Mouse (Mus musculus): ENCODE results near the gene Chchd5. TPM values are rescaled to one million over a fixed set of nuclear protein-coding genes. Genes with fewer than 3 reads are reported as not detected.

The Chchd5 gene
- polyA plus RNA-seq, 1 experiment from 2014 or later: 24.6 TPM

DNA sequence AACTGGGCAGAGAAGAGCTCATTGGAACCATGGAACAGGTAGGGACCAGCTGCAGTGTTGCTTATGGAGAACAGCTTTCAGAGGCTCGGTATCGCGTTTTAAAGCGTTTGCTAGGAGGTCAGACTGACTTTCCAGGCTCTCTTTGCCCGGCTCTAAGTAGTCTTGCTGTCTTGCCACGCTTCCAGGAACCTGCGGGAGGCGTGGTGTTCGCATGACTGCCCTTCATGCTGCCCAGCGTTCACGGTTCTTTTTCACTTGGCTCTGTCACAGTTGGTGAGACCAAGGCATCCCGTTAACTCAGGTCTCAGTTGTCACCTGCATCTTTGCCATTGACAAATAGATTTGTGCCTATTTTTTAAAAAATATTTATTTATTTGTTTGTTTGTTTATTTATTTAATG is 11.4 kb upstream of the Chchd5 start:
- no peak for ATAC-seq (ENCODE audit: low FRiP score)
- Histone ChIP-seq H3K9ac (no peak overlapping the region), H3K27me3 (no peaks in the 10 kb centered on the region), H3K36me3 (peaks cover 83% of the 10 kb centered on the region), H3K4me1 (no peaks in the 10 kb centered on the region), H3K4me2 (replicated peaks) (no peak overlapping the region), H3K4me3 (no peak overlapping the region), H3K27ac (no peak overlapping the region), H3K9me3 (replicated peaks) (no peaks in the 10 kb centered on the region)
- 96% methylated on average over 12 of the region's 12 CpGs for WGBS

DNA sequence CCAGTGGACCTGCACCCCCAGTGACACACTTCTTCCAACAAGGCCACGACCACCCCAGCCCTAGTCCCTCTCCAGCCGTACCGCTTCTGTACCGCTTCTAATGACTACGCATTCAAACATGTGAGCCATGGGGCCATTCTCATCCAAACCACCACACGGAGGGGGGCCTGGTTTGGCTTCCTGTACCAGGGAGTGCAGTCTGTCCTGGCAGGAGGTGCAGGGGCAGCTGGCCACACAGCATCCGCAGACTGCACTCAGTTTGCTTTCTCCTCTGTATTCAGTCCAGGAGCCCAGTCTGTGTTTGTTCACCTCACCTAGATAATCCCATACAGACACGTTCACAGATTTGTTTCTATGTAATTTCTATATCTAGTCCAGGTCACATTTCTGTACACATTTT is 7.5 kb upstream of the Chchd5 start:
- Histone ChIP-seq H3K9me3 (replicated peaks) (no peaks in the 10 kb centered on the region), H3K27me3 (no peaks in the 10 kb centered on the region), H3K4me3 (no peak overlapping the region), H3K9ac (no peak overlapping the region), H3K4me1 (no peaks in the 10 kb centered on the region), H3K27ac (no peak overlapping the region), H3K36me3 (peaks cover 84% of the 10 kb centered on the region), H3K4me2 (replicated peaks) (no peak overlapping the region)
- no peak for ATAC-seq (ENCODE audit: low FRiP score)
- WGBS: 94% methylated on average over 8 of the region's 8 CpGs

DNA sequence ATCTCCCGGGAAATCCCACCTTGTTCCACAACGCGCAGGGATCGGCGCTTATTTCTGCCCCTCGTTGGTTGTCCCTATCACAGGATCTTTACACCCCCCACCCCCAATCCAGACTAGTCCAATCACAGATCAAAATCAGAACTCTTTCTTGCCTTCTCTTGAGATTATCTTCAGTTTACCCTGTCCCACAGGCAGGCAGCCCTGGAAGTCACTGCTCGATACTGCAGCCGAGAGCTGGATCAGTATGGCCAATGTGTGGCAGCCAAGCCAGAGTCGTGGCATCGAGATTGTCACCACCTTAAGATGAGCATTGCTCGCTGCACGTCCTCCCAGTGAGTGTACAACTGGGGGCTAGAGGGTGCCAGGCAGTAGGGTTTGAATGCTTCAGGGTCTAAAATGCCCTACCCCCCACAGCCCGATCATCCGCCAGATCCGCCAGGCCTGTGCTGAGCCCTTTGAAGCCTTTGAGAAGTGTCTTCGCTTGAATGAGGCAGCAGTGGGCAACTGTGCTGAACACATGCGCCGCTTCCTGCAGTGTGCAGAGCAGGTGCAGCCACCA is 566 bp downstream of the Chchd5 start:
- H3K27me3 ChIP-seq: no peaks in the 10 kb centered on the region
- H3K9ac ChIP-seq: peak overlapping the region; percentile 70
- H3K4me3 ChIP-seq: peak overlapping the region; percentile 61
- H3K9me3 ChIP-seq (replicated peaks): peaks cover 10% of the 10 kb centered on the region
- H3K4me1 ChIP-seq: peaks cover 14% of the 10 kb centered on the region
- 40% methylated on average over 18 of the region's 18 CpGs for WGBS
- H3K4me2 ChIP-seq (replicated peaks): peak overlapping the region; percentile 76
- peaks cover 48% of the 10 kb centered on the region for H3K36me3 ChIP-seq
- ATAC-seq (ENCODE audit: low FRiP score): peak; percentile 61
- H3K27ac ChIP-seq: peak overlapping the region; percentile 92

DNA sequence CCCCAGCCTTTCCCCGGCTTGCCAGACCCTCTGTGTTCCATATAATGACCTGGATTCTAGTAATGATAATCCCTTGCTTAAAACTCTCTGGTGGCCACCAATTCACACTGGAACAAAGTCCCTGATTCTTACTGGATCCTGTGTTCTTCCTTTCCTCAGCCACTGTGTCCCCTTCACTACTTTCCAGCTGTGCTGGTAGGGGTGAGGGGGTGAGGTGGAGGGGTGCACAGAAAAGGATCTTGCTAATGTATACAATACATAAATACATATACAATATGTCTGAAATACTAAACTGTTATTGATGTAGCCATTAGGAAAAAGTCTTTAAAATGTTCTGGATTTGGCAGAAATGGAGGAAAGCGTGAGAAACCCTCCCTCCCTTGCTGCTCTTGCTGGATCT is 1.3 kb downstream of the Chchd5 start:
- no peak overlapping the region; the same call in 1 of the 2 replicates for H3K4me3 ChIP-seq

DNA sequence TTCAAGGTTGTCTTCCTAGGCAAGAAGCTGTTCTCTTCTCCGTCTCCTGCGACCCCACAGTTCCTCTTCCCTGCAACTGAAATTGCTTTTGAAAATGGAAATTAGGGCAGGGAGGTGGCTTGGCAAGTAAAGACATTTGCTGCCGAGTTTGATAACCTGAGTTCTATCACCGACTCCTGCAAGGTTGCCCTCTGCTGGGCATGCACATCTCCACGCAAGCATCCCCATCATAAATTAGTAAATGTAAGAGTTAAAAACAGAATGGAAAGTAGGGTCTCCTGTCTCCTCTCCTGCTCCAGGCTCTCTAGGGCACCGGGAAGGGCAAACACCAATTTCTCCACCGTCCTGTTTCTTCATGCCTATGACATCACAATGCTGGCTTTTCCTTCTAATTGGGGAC is 2.7 kb downstream of the Chchd5 start:
- no peak overlapping the region for H3K27ac ChIP-seq
- no peak overlapping the region for H3K4me3 ChIP-seq
- peaks cover 10% of the 10 kb centered on the region for H3K9me3 ChIP-seq (replicated peaks)
- H3K27me3 ChIP-seq: no peaks in the 10 kb centered on the region
- H3K4me2 ChIP-seq (replicated peaks): no peak overlapping the region
- peaks cover 14% of the 10 kb centered on the region for H3K4me1 ChIP-seq
- H3K36me3 ChIP-seq: peaks cover 30% of the 10 kb centered on the region
- WGBS: 94% methylated on average over 7 of the region's 7 CpGs
- no peak overlapping the region for H3K9ac ChIP-seq
- ATAC-seq (ENCODE audit: low FRiP score): no peak

More for the DNA sequence above, 1.3 kb downstream of the Chchd5 start:
- H3K9ac ChIP-seq: no peak overlapping the region
- peak overlapping the region; percentile 76 for H3K4me2 ChIP-seq (replicated peaks)
- WGBS: 98% methylated on average over 2 of the region's 2 CpGs
- H3K27me3 ChIP-seq: no peaks in the 10 kb centered on the region
- peaks cover 14% of the 10 kb centered on the region for H3K4me1 ChIP-seq
- no peak for ATAC-seq (ENCODE audit: low FRiP score)
- H3K9me3 ChIP-seq (replicated peaks): peaks cover 10% of the 10 kb centered on the region
- no peak overlapping the region for H3K27ac ChIP-seq
- H3K36me3 ChIP-seq: peaks cover 41% of the 10 kb centered on the region

DNA sequence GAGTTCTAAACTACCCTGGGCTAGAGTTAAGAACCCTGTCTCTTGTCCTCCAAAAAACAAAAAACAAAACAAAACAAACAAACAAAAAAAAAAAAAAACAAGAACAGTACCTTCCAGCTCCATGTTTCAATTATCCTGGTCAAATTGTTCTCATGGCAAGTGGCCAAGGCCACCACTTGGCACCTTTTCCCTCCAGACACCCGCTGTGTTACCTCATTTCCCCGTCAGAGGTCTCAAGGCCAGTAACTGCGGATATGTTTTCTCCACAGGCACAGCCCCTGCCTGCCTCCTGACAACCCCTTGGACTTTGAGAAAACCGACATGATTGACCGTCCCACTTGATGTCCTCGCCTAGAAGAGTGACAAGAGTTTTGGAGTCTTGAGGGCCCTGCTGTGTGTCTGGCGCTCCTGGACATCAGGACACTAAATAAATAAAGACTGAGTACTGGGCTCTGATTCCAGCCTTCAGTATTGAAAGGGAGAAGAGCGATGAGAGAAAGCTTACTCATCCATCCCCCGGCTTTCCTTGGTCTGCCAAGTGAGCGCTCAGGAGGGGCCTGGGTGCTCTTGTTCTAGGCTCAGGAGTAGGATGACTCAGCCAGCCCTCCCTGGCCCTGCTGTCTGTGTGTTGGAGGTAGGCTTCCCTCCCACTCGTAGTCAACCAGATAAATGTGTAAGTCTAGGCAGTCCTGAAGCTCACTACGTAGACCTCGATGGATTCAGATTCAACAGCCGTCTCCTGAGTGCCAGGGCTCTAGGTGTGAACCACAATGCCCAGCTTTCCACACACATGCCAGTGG is 3.7 kb downstream of the Chchd5 start:
- peaks cover 24% of the 10 kb centered on the region for H3K36me3 ChIP-seq
- no peak overlapping the region for H3K4me3 ChIP-seq
- WGBS: 94% methylated on average over 14 of the region's 14 CpGs
- peaks cover 10% of the 10 kb centered on the region for H3K9me3 ChIP-seq (replicated peaks)
- ATAC-seq (ENCODE audit: low FRiP score): no peak
- peaks cover 14% of the 10 kb centered on the region for H3K4me1 ChIP-seq
- no peaks in the 10 kb centered on the region for H3K27me3 ChIP-seq
- H3K4me2 ChIP-seq (replicated peaks): no peak overlapping the region
- H3K9ac ChIP-seq: no peak overlapping the region
- H3K27ac ChIP-seq: no peak overlapping the region

DNA sequence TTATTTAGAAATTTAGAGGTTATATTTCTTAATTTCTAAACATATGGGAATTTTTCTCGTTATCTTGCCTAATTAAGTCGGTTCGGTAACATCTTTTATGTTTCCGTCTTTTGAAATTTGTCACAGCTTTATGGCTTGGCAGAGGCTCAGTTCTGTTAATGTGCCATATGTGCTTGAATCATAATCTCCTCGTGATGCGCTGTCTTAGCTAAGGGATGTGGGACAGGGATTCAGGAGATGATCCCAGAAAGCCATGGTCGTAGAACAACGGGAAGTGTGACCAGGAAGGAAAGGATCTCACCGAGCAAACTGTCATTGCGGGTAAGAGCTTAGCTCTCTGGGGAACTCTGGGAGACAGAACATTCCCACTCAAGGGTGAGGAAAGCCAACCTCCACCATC is 10.4 kb downstream of the Chchd5 start:
- H3K4me1 ChIP-seq: no peaks in the 10 kb centered on the region
- H3K4me2 ChIP-seq (replicated peaks): no peak overlapping the region
- no peak for ATAC-seq (ENCODE audit: low FRiP score)
- no peaks in the 10 kb centered on the region for H3K9me3 ChIP-seq (replicated peaks)
- H3K27ac ChIP-seq: no peak overlapping the region
- no peaks in the 10 kb centered on the region for H3K36me3 ChIP-seq
- H3K27me3 ChIP-seq: no peaks in the 10 kb centered on the region
- WGBS: 90% methylated on average over 10 of the region's 10 CpGs
- no peak overlapping the region for H3K9ac ChIP-seq
- H3K4me3 ChIP-seq: no peak overlapping the region

DNA sequence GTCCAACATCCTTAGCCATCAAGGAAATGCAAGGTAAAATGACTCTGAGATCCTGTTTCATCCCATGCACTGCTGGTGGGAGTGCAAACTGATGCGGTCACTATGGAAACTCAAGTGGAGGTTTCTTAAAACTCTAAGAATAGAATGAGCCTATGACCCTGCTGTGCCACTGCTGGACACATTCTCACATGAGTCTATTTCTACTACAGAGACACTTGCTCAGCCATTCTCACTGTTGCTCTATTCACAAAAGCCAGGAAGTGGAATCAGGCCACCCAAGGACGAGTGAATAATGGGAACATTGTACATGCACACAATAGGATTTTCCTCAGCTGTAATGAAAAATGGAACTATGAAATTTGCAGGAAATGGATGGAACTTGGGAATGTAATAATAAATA is 19.3 kb downstream of the Chchd5 start:
- no peak overlapping the region for H3K9ac ChIP-seq
- no peaks in the 10 kb centered on the region for H3K9me3 ChIP-seq (replicated peaks)
- H3K4me3 ChIP-seq: no peak overlapping the region
- H3K4me1 ChIP-seq: no peaks in the 10 kb centered on the region
- no peaks in the 10 kb centered on the region for H3K36me3 ChIP-seq
- 37% methylated on average over 2 of the region's 2 CpGs for WGBS
- no peak overlapping the region for H3K4me2 ChIP-seq (replicated peaks)
- no peaks in the 10 kb centered on the region for H3K27me3 ChIP-seq
- H3K27ac ChIP-seq: no peak overlapping the region
- no peak for ATAC-seq (ENCODE audit: low FRiP score)

DNA sequence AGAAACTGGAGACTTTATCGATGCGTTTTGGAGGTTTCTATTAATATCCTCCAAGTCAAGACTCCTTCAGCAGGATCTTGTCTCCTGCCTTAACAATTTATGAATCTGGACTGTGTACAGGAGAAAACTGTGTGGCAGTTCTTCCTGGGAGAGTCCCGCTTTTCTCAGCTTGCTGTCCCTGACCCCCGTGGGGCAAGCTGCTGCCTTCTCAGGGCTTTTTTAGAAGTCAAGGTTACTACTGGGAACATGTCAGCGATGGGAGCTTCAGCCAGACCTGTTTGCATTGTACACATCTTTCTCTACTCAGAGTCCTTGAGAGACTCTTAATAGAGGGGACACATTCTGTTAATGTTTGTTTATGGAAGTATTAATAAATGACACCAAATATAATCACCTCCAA is 20.9 kb downstream of the Chchd5 start:
- Histone ChIP-seq H3K27ac (no peak overlapping the region), H3K9me3 (replicated peaks) (no peaks in the 10 kb centered on the region), H3K36me3 (no peaks in the 10 kb centered on the region), H3K27me3 (no peaks in the 10 kb centered on the region), H3K9ac (no peak overlapping the region), H3K4me1 (no peaks in the 10 kb centered on the region), H3K4me2 (replicated peaks) (no peak overlapping the region), H3K4me3 (no peak overlapping the region)
- no peak for ATAC-seq (ENCODE audit: low FRiP score)
- WGBS: 86% methylated on average over 5 of the region's 5 CpGs

DNA sequence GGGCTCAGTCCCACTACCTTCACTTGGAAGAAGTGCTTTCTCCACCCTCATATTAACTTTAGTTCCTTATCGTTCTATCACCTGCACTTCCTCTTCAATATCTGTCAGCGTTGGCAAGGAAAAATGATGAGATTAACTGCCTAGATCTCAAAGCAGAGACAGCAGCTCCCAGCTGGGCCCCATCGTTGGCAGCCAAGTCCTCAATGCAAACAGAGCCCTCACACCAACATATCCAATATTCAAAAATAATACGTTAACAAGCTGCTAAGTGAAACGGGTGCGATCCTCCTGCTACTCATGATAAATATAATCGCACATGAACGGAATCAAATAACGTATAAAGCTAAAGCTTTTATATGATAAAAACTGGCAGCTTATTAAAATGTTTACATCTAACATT is 21.6 kb downstream of the Chchd5 start:
- H3K9ac ChIP-seq: no peak overlapping the region
- H3K4me2 ChIP-seq (replicated peaks): no peak overlapping the region
- no peak for ATAC-seq (ENCODE audit: low FRiP score)
- 93% methylated on average over 9 of the region's 9 CpGs for WGBS
- H3K4me1 ChIP-seq: no peaks in the 10 kb centered on the region
- H3K9me3 ChIP-seq (replicated peaks): no peaks in the 10 kb centered on the region
- H3K36me3 ChIP-seq: no peaks in the 10 kb centered on the region
- H3K4me3 ChIP-seq: no peak overlapping the region
- H3K27ac ChIP-seq: no peak overlapping the region
- no peaks in the 10 kb centered on the region for H3K27me3 ChIP-seq

DNA sequence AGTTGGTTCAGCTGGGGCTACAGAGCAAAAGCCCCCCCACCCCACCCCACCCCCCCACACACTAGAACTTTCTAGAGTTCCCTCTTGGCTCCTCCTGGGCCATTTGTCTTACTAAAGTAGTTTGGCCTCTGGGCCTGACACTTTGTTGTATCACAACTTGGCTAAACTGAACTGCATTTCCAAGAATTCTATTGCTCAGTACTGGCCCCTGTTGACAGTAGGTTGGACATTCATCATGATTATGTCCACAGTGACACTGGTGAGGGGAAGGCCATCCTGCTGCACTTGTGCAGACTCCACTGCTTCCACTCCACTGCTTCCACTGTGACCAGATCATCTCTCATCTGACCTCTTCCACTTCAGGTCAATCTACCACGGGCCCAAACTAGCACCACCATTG is 23.3 kb downstream of the Chchd5 start:
- Histone ChIP-seq H3K27me3 (no peaks in the 10 kb centered on the region), H3K9me3 (replicated peaks) (no peaks in the 10 kb centered on the region), H3K4me2 (replicated peaks) (no peak overlapping the region), H3K27ac (no peak overlapping the region), H3K4me1 (no peaks in the 10 kb centered on the region), H3K9ac (no peak overlapping the region), H3K4me3 (no peak overlapping the region), H3K36me3 (no peaks in the 10 kb centered on the region)
- no peak for ATAC-seq (ENCODE audit: low FRiP score)
- 60% methylated on average over 1 of the region's 1 CpGs for WGBS

DNA sequence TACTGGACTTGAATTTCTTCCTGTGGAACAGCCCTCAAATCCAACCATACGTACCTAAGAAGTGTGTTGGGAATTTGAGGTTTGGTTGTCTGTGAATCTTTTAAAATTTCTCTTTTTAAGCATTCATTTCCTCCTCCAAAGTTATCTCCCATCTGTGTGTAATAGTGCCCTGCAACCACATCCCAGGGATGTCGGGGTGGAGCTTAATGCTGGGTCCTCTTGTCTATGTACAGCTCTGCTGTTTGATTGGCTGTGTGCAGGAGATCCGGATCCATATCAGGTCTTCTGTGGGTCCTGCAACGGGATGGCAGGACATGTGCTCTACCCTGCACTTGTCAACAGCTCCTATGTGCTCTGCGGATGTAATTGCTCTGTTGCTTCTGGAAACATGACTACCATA is 35.3 kb downstream of the Chchd5 start:
- 80% methylated on average over 5 of the region's 5 CpGs for WGBS
- no peak overlapping the region for H3K4me3 ChIP-seq

More for the DNA sequence above, 35.3 kb downstream of the Chchd5 start:
- Histone ChIP-seq H3K4me1 (no peaks in the 10 kb centered on the region), H3K9ac (no peak overlapping the region), H3K27ac (no peak overlapping the region), H3K9me3 (replicated peaks) (peaks cover 4% of the 10 kb centered on the region; the same call in 1 of the 2 replicates), H3K36me3 (no peaks in the 10 kb centered on the region), H3K27me3 (no peaks in the 10 kb centered on the region), H3K4me2 (replicated peaks) (no peak overlapping the region)
- ATAC-seq (ENCODE audit: low FRiP score): no peak

Measured in hindbrain, embryonic 12.5 days (tissue).